Mouse (Mus musculus): ENCODE measurements around the gene Snx25.

Gene Snx25

DNA sequence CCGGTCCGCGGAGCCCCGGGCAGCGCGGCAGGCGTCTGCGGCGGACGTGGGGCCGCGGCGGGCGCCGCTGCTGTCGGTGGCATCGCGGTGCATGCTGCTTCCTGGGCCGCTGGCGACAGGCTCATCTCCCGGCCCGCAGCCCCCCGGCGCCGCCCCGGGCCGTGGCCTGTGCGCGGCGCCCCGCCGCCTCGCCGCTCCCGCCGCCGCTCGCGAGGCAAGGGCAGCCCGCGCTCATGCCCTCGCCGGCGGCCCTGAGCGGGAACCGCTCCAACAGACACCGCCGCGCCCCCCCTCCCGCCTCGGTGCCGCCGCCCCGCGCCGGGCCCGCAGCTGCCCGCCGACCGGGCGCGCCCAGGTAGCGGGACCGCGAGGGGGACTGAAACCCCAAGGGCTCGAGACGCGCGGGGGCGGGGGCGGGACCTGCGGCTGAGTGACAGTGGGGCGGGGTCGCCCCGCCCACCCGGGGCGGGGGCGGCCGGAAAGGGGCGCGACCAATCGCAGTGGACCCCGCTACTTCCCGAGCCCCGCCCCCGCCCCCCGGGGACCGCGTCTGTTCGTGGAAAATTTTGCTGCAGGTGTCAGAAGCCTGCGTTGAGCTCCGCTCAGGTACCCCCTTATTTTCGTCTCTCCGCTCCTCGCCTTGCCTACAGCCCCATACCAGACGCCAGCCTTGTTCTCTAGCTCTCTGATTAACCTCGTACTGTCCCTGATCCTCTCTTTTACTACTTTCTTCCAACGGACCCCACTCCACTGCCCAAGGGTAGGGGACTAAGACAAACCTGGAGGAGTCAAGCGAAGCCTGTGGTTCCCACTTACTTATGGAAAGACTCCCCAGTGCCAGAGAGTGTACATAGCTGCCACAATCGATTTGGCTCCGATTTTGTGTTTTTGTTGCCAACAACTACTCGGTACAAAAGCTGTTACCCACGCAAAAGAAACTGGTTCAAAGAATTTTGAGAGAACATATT lies at the start of gene Snx25:
TSS of gene Snx25 (minus strand) at position 96 of the 968 bp plus-strand sequence.
- peak; percentile 86 for DNase-seq (ENCODE audit: low spot score)

DNA sequence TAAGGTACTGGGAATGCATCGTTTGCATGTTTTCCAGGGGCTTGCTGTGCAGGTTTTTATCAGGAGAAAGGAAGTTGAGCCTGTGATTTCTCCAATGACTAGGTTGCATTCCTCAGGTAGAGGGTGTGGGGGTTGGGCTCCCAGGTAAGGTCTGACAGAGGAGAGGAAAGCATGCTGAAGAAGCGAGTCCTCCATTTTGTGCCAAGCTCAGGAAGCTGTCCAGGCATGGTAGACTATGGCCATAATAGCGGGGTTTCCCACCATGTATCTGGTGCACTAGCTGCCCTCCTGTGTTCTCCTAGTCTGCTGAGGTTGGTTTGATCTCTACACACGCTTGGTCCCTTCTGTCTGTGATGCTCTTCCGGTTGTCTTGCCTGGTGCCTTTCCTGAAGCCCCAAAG lies 45.7 kb upstream of the Snx25 start:
- DNase-seq (ENCODE audit: low spot score), result no peak

DNA sequence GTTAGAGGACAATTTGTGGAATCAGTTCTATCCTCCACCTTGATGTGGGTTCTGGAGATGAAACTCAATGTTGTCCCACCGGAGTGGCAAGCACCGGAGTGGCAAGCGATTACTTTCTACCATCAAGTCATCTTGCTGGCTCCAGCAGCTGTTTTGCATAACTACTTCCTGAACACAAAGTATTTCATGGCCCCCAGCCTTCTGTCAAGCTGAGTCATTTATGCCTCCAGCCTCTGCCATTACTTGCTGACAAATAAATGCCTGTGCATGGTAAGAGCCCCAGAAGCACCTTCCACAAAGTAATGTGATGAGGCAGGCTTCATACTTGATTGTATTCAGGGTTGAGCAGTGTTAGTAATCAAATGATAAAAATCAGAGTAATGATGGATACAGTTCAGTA lies 44.9 kb upstream of the Snx25 start:
- no peak for DNase-seq (ENCODE audit: low spot score)

DNA sequence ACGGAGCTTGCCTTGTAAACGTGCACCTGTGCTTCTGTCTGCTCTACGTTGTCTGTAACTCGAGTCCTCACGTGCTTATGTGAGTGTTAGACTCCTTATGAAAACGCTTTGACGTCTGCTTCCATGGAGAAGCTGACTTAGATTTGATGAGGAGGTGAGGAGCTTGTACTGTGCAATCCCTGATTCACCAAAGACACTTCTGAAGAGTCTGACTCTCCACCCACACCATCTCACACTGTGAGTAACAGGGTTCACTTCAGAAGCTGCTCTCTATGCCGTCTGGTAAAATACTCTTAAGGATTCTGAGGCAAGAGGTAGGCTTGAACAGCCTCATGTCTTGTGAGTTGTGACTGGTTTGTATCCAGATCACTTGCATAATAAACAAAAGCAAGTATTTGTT lies 41.1 kb upstream of the Snx25 start:
- no peak for DNase-seq (ENCODE audit: low spot score)

DNA sequence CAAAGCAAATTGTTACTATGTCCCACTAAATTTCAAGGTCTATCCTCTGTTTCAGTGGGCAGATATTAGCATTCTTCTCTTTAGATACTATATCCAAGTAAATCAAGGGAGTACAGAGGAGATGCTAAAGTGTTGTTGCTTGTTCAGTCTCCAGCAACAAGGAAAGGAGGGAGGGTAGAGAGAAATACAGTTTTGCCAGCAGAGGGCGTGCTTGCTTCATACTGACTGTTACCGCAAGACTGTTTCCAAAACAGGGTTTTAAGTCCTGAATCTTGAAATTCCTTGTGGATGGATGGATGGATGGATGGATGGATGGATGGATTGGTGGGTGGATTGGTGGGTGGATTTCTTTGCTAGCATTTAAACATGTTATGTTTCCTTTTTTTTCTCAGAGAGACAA lies 33.4 kb upstream of the Snx25 start:
- DNase-seq (ENCODE audit: low spot score), result peak; percentile 76

DNA sequence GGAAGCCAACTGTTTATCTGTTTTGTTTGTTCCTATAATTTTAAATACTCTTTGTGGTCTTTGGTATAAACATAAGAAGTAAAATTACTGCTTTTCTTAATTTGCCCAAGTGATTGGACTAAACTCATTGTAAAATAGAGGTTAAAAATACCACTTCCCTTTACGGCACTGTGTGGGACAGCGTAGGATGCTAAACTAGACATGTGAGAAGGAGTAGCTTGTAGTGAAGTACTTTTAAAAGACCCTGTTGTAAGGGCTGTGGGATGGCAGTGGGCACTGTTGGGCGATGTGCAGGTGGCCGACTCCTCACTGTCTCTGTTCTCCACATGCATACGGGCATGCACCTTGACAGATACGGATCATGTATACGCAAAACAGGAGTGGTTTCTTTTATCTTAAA lies 28.2 kb upstream of the Snx25 start:
- DNase-seq (ENCODE audit: low spot score), result no peak

DNA sequence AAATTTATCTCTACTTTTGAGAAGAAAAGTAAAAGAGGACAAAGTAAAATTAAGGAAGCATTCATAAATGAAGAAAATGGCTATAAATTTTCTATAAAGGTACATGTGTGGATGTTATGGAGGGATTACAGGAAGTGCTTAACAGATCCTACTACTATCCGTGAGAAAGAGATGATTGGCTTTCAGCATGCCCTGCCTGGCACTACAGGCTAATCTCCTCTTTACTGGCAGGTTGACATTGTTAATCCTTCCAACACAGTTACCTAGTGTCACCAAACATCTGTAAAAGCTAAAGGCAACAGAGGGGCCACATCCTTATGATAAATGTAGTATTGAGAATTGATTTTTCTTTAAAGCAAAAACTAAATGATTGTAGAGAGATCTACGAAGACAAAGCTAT lies 21.7 kb upstream of the Snx25 start:
- no peak for DNase-seq (ENCODE audit: low spot score)

DNA sequence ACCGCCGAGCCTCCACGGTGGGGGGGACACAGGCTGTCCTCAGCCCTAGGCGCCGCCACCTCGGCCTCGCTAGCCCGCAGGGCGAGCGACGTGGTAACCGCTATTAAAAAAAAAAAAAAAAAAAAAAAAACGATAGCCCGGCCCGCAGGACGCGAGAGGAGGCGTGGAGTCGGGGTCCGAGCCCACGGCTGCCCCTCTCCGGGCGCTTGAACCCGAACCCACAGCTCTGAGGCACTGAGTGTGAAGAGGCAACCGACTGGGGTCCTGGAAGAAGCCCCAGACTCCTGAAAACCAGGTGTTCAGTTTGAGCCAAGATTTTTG lies 11.9 kb upstream of the Snx25 start:
- DNase-seq (ENCODE audit: low spot score), result no peak

DNA sequence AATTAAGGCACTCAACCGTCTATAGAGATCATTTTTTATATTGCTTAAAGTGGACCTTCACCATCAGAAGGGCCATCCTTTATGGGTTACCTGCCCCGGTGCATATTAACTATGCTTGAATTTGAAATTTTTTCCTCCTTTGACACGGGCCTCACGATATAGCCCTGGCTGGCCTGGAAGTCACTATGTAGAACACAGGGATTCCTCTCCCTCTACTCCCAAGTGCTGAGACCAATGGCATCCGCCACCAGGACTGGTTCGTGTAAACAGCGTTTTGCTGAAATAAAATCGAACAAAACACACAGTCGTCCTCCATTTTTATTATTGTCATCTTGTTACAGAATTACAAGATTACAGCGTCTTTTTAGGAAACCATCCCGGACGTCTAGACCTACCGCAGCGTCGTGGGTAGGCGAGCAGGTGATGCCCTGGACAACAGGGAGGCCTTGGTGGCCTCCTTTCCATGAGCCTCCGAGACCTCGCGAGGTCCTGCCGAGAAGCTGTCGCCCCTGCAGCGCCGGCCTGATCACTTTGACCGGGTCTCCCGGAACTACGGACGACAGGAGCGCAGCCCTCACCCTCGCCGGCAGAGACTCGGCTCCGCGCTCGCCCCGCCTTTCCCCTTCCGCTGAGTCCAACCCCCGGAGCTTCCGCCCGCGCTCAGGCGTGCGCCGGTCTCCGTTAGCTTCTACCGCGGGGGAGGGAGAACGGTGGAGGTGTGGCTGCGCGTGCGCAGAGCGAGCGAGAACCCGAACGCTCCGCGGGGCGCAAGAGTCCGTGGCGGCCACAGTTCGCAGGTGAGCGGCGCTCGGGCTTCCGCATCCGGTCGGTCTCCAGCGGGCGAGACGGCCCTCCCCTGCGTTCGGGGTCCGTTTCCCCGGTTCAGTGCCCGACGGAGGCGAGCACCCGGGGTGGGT lies 11.3 kb upstream of the Snx25 start:
- peak; percentile 98 for DNase-seq (ENCODE audit: low spot score)

DNA sequence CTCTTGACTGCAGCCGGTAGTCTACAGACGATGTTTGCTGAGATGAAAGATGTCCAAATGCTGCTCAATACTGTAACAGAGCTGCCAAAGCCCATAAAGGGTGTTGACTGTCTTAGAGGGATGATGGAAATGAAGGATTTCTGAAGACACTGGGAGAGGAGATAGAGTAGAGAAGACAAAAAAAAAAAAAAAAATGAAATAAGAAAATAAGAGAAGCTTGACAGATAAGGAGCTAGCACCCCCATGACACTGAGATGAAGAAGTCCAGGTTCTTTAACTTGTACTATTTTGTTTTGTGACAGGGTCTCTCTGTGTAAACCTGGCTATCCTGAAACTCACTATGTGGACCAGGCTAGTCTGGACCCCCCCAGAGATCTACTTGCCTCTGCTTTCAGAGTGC lies 1.1 kb upstream of the Snx25 start:
- no peak for DNase-seq (ENCODE audit: low spot score)

DNA sequence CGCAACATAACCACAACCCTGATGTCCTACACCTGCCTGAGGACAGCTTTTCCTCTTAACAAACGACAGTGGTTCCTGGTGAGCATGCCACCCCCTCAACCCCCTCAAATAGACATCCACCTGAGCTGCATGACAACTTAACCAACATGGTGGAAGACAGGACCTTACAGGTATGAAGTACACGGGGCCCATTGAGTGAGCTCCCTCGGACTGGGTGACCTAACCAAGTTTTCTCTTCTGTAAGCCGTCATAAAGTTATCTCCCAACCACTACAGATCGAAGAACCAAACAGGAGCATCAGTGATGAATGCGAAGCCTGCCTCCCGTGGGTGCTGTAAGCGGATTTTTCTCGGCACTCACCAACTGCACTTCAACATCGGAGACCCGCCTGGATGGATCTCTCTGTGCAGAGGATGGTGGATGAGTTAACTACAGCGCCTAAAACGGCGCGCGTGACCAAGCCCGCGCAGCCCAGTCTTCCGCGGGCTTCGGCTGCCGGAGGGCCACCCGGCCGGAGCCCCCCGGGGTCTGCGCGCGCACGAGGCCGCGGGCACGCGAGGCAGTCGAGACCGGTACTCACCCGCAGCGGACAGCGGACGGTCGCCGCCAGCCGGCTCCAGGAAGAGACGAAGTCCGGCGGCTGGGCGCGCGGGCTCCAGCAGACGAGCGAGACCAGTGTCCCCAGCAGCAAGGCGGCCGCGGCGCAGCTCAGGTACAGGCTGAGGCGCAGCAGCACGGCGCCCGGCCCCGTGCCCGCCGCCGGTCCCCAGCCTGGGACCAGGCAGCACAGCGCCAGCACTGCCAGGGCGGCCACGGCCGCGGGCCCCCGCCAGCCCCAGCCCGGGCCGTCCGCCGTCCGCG lies 527 bp downstream of the Snx25 start, which contains the start of gene Cfap97:
TSS of gene Cfap97 (plus strand) at position 570 of the 861 bp plus-strand sequence.
- DNase-seq (ENCODE audit: low spot score), result peak; percentile 59

DNA sequence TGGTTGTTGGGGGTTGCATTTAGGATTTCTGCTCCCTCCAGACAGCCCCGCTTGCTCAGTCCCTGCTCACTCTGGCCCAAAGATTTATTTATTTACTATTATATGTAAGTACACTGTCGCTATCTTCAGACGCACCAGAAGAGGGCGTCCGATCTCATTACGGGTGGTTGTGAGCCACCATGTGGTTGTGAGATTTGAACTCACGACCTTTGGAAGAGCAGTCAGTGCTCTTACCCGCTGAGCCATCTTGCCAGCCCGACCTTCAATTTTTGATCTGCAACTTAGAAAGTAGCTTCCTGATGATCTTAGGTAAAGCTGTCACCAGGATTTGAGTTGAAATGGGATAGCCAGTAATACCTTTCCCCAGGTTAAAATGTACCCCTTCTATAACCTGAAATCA lies 2.2 kb downstream of the Snx25 start:
- DNase-seq (ENCODE audit: low spot score), result no peak

DNA sequence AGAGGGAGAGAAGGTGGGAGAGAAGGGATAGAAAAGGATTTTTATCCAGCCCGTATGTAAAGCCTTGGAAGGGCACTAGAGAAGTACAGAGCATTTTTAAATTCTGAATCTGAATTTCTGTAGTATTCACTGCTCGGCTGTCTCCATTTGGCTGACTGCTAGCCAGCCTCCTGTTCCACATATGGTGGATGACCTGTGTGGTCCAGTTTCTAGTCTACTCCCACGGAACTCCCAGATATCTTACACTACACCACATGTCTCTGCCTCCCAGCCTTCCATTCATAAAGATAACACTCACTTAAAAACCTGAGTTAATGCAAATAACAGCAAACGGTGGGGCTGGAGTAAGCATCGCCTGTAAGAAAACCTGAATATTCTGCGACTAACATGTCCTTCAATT lies 2.7 kb downstream of the Snx25 start:
- DNase-seq (ENCODE audit: low spot score), result no peak

DNA sequence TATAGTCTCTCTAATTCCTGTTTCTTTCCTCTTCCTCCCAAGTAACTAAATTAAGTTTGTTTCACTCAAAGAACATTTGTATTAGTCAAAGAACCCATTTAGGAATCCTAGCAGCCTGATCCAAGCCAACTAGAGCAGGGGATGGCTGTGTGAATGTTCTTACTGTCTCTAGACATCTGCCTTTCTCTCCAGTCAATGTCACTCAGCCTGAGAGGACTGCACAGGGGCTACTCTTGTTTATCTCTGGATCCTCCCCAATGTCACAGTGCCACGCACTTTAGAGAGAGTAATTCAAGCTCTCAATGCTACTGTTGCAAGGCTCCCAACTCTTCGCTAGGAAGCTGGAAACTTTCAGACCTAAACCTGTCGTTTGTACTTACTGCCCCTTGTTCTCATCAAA lies 5.8 kb downstream of the Snx25 start:
- DNase-seq (ENCODE audit: low spot score), result no peak

DNA sequence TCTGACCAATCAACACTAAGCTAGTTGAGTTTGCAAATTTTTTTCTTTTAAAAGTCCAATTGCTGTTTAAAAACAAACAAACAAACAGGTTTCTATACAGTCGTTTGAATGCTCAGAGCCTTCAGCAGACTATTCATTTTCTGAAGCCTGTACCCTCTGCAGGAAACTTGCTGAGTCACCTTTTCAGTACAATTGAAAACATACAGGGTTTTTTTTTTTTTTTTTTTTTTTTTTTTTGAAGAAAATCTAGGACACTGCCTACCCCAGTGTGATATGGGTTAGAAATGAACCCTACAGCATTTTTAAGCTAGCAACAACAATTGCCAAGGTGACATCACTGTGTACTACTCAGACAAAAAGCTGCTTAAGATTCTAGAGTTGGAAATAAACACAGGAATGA lies 8.0 kb downstream of the Snx25 start:
- no peak for DNase-seq (ENCODE audit: low spot score)

DNA sequence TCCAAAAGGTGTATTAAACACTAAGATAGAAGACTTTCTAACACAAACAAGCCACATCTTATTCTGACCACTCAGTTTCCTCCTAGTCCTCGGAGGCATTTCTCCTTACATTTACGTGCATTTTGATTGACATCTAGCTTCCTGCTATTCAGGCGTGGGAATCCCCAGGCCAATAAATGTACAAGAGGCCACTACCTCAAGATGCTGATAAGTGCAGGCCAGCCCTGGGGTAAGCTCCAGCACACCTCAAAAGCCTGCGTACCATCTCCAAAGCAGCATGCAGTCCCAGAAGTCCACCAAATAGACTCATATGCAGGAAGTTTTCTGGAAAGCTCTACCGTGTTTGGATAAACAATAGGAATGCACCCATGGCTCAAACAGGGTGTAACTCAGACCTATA lies 8.5 kb downstream of the Snx25 start:
- no peak for DNase-seq (ENCODE audit: low spot score)

DNA sequence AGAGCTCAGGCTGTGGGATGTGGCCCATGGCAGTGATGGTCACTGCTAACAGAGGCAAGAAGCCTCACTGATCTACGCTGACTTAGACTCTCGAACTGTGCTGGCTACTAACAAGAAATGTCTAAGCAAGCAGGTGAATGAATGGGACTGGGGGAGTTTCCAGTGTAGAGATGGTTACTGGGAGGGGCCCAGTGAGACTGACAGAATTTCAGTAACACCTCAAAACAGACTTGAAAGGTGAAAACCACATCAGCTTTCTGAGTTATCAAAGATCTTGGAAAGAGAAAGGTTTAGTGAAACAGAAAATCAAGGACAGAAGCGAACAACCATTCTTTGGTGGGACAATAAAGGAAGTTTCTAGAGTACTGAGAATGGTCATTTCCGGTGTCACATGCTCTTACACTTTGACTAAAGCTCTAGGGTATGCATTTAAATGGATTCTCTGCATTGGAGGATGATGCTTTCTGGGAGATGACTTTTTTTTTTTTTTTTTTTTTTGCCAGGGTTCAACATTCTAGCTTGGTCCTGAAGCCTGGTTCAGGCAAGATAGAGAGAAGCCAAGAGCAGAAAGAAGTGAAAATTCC lies 9.4 kb downstream of the Snx25 start:
- DNase-seq (ENCODE audit: low spot score), result no peak

DNA sequence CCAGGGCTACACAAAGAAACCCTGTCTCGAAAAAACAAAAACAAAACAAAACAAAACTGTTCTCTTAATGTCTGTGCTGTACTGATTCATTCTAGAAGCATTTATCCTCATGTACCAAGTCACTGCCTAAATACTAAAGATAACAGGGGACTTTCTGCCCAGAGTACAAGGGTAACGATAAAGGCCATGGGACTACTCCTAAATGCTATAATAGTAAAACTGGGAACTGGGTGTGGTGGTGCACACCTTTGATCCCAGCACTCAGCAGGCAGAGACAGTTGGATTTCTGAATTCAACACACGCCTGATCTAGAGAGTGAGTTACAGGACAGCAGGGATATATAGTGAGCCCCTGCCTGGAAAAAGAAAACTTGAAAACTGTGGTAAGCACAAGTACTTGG lies 10.3 kb downstream of the Snx25 start:
- no peak for DNase-seq (ENCODE audit: low spot score)

DNA sequence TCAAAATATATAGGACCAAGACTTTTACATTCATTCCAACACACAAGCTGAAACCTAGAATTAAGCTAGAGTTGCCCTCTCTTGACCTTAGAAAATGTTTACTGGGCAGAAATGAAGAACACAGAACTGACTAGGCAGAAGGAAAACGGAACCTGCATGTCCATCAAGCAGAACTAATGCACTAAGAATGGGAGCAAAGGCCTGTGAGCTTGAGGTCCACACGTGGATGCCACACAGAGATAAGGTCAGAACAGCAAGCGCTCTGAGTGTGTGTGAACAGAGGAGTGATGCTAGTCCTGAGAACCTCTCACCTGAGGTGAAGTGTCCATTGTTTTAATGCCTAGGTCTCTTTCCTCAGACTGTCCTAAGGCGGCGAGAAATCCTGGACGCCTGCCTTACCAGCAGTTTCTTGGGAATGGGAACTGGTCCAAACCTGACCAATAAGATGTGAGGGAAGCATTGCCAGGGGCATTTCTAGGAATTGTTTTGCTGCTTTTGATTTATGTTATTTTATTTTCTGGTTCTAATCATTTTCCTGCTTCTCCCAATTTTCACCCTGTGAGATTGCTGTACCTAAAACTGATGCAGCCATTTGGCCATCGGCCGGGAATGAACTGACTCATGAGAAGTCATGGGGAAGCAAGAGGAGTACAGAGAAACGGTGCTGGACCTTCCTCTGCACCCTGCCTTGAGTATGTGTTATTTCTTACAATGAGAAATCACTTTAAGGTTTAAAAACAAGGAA lies 11.4 kb downstream of the Snx25 start:
- no peak for DNase-seq (ENCODE audit: low spot score)

DNA sequence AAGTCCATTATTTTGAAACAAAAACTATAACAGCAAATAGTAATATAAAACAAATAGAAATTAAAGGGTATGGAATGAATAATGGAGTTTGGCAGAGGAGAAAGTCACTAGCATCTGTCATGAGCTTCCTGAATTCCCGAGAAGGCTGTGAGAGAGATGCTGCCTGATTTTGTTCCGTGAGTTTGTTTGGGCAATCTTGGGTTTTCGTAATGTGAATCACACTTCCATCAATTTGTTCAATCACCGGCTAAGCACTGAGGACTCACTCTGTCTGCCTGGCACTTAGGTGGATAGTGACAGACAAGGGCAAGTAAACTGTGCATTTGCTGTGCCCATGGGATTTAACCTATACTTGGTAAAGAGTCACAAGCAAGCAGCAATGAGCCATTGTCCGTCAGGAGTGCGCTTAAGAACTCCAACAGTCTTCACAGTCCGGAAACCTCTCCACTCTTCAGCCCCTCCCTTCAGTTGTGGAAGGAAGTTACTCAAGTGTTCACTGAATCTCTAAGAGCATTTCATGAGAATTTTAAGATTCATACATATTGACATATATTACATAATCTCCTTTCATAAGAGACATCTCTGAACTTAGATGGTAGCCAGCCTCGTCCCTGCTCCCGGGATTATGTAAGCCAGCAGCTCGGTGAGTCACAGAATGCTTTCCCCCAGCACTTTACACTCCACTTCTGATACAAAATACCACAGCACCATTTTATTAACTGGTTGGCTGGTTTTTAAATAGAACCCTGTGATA lies 13.9 kb downstream of the Snx25 start:
- no peak for DNase-seq (ENCODE audit: low spot score)

Measured in MN1 (cell line).